Mouse (Mus musculus): Measurements from ENCODE around the gene Srgap1. TPM values are rescaled to one million over a fixed set of nuclear protein-coding genes. Genes with fewer than 3 reads are reported as not detected.

Srgap1 gene
- polyA plus RNA-seq, 1 experiment from 2014 or later, result 30.7 TPM

GRCm38 (mm10) chr10:121853385-121853808 is 193.7 kb downstream of the Srgap1 start:
- Histone ChIP-seq H3K4me1 (no peaks in the 10 kb centered on the region; the same call in 1 of the 2 replicates), H3K27me3 (replicated peaks) (no peaks in the 10 kb centered on the region), H3K9ac (replicated peaks) (no peak overlapping the region), H3K4me2 (no peak overlapping the region), H3K9me3 (replicated peaks) (no peaks in the 10 kb centered on the region), H3K4me3 (replicated peaks) (no peak overlapping the region), H3K27ac (replicated peaks) (no peak overlapping the region), H3K36me3 (peaks cover 38% of the 10 kb centered on the region)
- WGBS, result 37% methylated on average over 14 of the region's 14 CpGs
- ATAC-seq (ENCODE audit: low FRiP score), result no peak

- H3K4me1 ChIP-seq, result no peaks in the 10 kb centered on the region
- no peak overlapping the region for H3K27ac ChIP-seq (replicated peaks)
- no peaks in the 10 kb centered on the region for H3K27me3 ChIP-seq (replicated peaks)
- no peak overlapping the region for H3K9ac ChIP-seq (replicated peaks)
- peaks cover 32% of the 10 kb centered on the region for H3K36me3 ChIP-seq
- no peaks in the 10 kb centered on the region for H3K9me3 ChIP-seq (replicated peaks)
- ATAC-seq (ENCODE audit: low FRiP score), result no peak
- H3K4me2 ChIP-seq, result no peak overlapping the region
- no peak overlapping the region for H3K4me3 ChIP-seq (replicated peaks)
- 80% methylated on average over 2 of the region's 2 CpGs for WGBS
These were observed 197.6 kb downstream of the Srgap1 start for GRCm38 (mm10) chr10:121849496-121849895.

- Histone ChIP-seq H3K9me3 (replicated peaks) (no peaks in the 10 kb centered on the region), H3K27ac (replicated peaks) (no peak overlapping the region), H3K36me3 (peaks cover 16% of the 10 kb centered on the region; the same call in 1 of the 2 replicates), H3K4me1 (no peaks in the 10 kb centered on the region), H3K4me2 (no peak overlapping the region), H3K27me3 (replicated peaks) (no peaks in the 10 kb centered on the region), H3K9ac (replicated peaks) (no peak overlapping the region), H3K4me3 (replicated peaks) (no peak overlapping the region)
- 75% methylated on average over 7 of the region's 7 CpGs for WGBS
- ATAC-seq (ENCODE audit: low FRiP score), result no peak
These were observed 201.4 kb downstream of the Srgap1 start for GRCm38 (mm10) chr10:121845677-121846076.

GRCm38 (mm10) chr10:121837166-121837898 is 209.8 kb downstream of the Srgap1 start:
- Histone ChIP-seq H3K4me2 (peak overlapping the region; percentile 41), H3K9ac (replicated peaks) (no peak overlapping the region)
- WGBS, result 32% methylated on average over 16 of the region's 16 CpGs

GRCm38 (mm10) chr10:121836507-121837165 is 210.5 kb downstream of the Srgap1 start:
- WGBS, result 30% methylated on average over 18 of the region's 18 CpGs
- peak; percentile 78 for ATAC-seq (ENCODE audit: low FRiP score)
- Histone ChIP-seq H3K4me3 (replicated peaks) (peak overlapping the region; percentile 7), H3K36me3 (peaks cover 21% of the 10 kb centered on the region), H3K9me3 (replicated peaks) (no peaks in the 10 kb centered on the region), H3K27ac (replicated peaks) (peak overlapping the region; percentile 84), H3K27me3 (replicated peaks) (no peaks in the 10 kb centered on the region), H3K4me2 (peak overlapping the region; percentile 41), H3K9ac (replicated peaks) (no peak overlapping the region), H3K4me1 (peaks cover 15% of the 10 kb centered on the region)

More at GRCm38 (mm10) chr10:121837166-121837898, 209.8 kb downstream of the Srgap1 start:
- H3K27me3 ChIP-seq (replicated peaks), result no peaks in the 10 kb centered on the region
- peak; percentile 84 for ATAC-seq (ENCODE audit: low FRiP score)
- peaks cover 20% of the 10 kb centered on the region for H3K36me3 ChIP-seq
- H3K4me3 ChIP-seq (replicated peaks), result peak overlapping the region; percentile 7; the same call in 1 of the 2 replicates
- H3K4me1 ChIP-seq, result peaks cover 15% of the 10 kb centered on the region
- H3K9me3 ChIP-seq (replicated peaks), result no peaks in the 10 kb centered on the region
- H3K27ac ChIP-seq (replicated peaks), result peak overlapping the region; percentile 84

- 90% methylated on average over 5 of the region's 5 CpGs for WGBS
These were observed 213.7 kb downstream of the Srgap1 start for GRCm38 (mm10) chr10:121833443-121833842.

GRCm38 (mm10) chr10:121830335-121831307 is 216.5 kb downstream of the Srgap1 start:
- Histone ChIP-seq H3K27ac (replicated peaks) (0 out of 2 replicates have a peak overlapping the region, but pooled peaks have one; percentile 33), H3K36me3 (peaks cover 7% of the 10 kb centered on the region; the same call in 1 of the 2 replicates), H3K4me3 (replicated peaks) (no peak overlapping the region), H3K9ac (replicated peaks) (no peak overlapping the region), H3K4me1 (peaks cover 21% of the 10 kb centered on the region), H3K4me2 (peak overlapping the region; percentile 33), H3K9me3 (replicated peaks) (no peaks in the 10 kb centered on the region), H3K27me3 (replicated peaks) (no peaks in the 10 kb centered on the region)
- ATAC-seq (ENCODE audit: low FRiP score), result 0 out of 2 replicates have a peak, but pooled peaks have one; percentile 50
- 38% methylated on average over 29 of the region's 29 CpGs for WGBS

More at GRCm38 (mm10) chr10:121833443-121833842, 213.7 kb downstream of the Srgap1 start:
- H3K36me3 ChIP-seq, result peaks cover 7% of the 10 kb centered on the region; the same call in 1 of the 2 replicates
- no peak overlapping the region for H3K4me2 ChIP-seq
- peaks cover 37% of the 10 kb centered on the region for H3K4me1 ChIP-seq
- H3K9me3 ChIP-seq (replicated peaks), result no peaks in the 10 kb centered on the region
- H3K27ac ChIP-seq (replicated peaks), result no peak overlapping the region
- ATAC-seq (ENCODE audit: low FRiP score), result no peak
- H3K4me3 ChIP-seq (replicated peaks), result no peak overlapping the region
- no peak overlapping the region for H3K9ac ChIP-seq (replicated peaks)
- no peaks in the 10 kb centered on the region for H3K27me3 ChIP-seq (replicated peaks)

GRCm38 (mm10) chr10:121829800-121830303 is 217.3 kb downstream of the Srgap1 start:
- WGBS, result 50% methylated on average over 5 of the region's 5 CpGs

GRCm38 (mm10) chr10:121829034-121829433 is 218.1 kb downstream of the Srgap1 start:
- WGBS, result 34% methylated on average over 6 of the region's 6 CpGs
- no peaks in the 10 kb centered on the region for H3K27me3 ChIP-seq (replicated peaks)
- H3K9ac ChIP-seq (replicated peaks), result no peak overlapping the region
- H3K4me2 ChIP-seq, result no peak overlapping the region
- ATAC-seq (ENCODE audit: low FRiP score), result no peak
- no peaks in the 10 kb centered on the region for H3K9me3 ChIP-seq (replicated peaks)
- H3K4me3 ChIP-seq (replicated peaks), result no peak overlapping the region
- H3K4me1 ChIP-seq, result peaks cover 21% of the 10 kb centered on the region
- peaks cover 10% of the 10 kb centered on the region; the same call in 1 of the 2 replicates for H3K36me3 ChIP-seq
- H3K27ac ChIP-seq (replicated peaks), result no peak overlapping the region

More at GRCm38 (mm10) chr10:121829800-121830303, 217.3 kb downstream of the Srgap1 start:
- Histone ChIP-seq H3K27ac (replicated peaks) (0 out of 2 replicates have a peak overlapping the region, but pooled peaks have one; percentile 33), H3K4me3 (replicated peaks) (no peak overlapping the region), H3K27me3 (replicated peaks) (no peaks in the 10 kb centered on the region), H3K9me3 (replicated peaks) (no peaks in the 10 kb centered on the region), H3K4me2 (0 out of 2 replicates have a peak overlapping the region, but pooled peaks have one; percentile 33), H3K9ac (replicated peaks) (no peak overlapping the region), H3K4me1 (peaks cover 21% of the 10 kb centered on the region), H3K36me3 (peaks cover 9% of the 10 kb centered on the region; the same call in 1 of the 2 replicates)
- no peak for ATAC-seq (ENCODE audit: low FRiP score)

GRCm38 (mm10) chr10:121822674-121823073 is 224.4 kb downstream of the Srgap1 start:
- Histone ChIP-seq H3K4me1 (no peaks in the 10 kb centered on the region), H3K27ac (replicated peaks) (no peak overlapping the region), H3K9me3 (replicated peaks) (no peaks in the 10 kb centered on the region), H3K9ac (replicated peaks) (no peak overlapping the region), H3K36me3 (peaks cover 38% of the 10 kb centered on the region), H3K4me3 (replicated peaks) (no peak overlapping the region), H3K27me3 (replicated peaks) (no peaks in the 10 kb centered on the region), H3K4me2 (no peak overlapping the region)
- no peak for ATAC-seq (ENCODE audit: low FRiP score)
- 78% methylated on average over 5 of the region's 5 CpGs for WGBS
